Mouse (Mus musculus) kidney, adult 9 months (tissue): ENCODE measurements around the gene Olfr1453.
"Not testable (repeated sequence)": the region's sequence is repeated elsewhere in the genome, so short reads cannot be mapped to it uniquely, and the experiment has no call there.

Experiments used
- DNase-seq: peaks from one replicate; pipeline ENCODE4 v3.0.0; 2022

The Olfr1453 gene

GRCm38 (mm10) chr19:13028227-13028626 lies at the start of gene Olfr1453:
Gene Olfr1453, minus strand, starts transcription at chr19:13028327.
- no peak for DNase-seq

GRCm38 (mm10) chr19:13060310-13060709 lies 32.2 kb upstream of the Olfr1453 start, which contains the start of gene Olfr1454:
Gene Olfr1454, plus strand, starts transcription at chr19:13060610.
- no peak for DNase-seq

DNA sequence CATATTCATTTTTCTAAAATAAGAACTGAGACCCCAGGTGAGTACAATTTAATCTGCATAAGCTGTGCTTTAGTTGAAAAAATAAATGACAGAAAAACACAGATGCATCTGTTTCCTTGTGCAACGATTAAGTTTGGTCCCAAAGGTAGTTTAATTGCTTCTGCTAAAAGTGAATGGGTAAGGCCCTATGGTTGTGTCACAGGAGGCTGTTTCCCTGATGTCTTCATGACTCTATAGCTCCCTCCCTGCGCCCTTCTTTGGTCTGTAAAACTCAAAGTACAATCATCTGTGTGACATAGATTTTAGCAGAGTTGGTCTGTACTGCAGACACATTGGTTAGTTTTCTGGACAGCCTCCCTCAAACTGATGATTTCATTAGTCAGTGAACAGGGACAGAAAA lies 33.4 kb downstream of the Olfr1453 start, which contains the start of gene Olfr1451:
Gene Olfr1451, plus strand, starts transcription at position 301 of the 400 bp plus-strand sequence.
- no peak for DNase-seq

GRCm38 (mm10) chr19:12992316-12992715 lies 35.8 kb downstream of the Olfr1453 start:
- DNase-seq: not testable (repeated sequence)
